13 mouse cellular contexts compared by ENCODE assay signal in genomic region chr1:157011226-157011625, GRCm38 (mm10).
"Had no signal": no experiment of that assay in that cellular context is flagged by ENCODE, and none has a peak within 500 bp of the region (broad histone marks: within the 10 kb centered on the region; RNA-seq: fewer than 3 reads in every experiment).

No protein-coding gene starts in this region.

- ATAC-seq: lung, postnatal 0 days; midbrain, embryonic 15.5 days had no signal

- DNase-seq: kidney, adult 8-10 months; kidney, postnatal 10 days; layer of hippocampus, postnatal 36 days; liver, embryonic 13.5 days; lung, embryonic 14.5 days; retina, postnatal 1 day; right cerebral cortex, postnatal 25 days; spleen, adult 18-20 months; thymus, adult 2 months; thymus, postnatal 14 days; thymus, postnatal 4 days had no signal
